Mouse (Mus musculus) midbrain, embryonic 14.5 days (tissue): ENCODE data around the gene Gm11541. TPM values are rescaled to one million over a fixed set of nuclear protein-coding genes. Genes with fewer than 3 reads are reported as not detected.

ENCODE experiments used
- ATAC-seq: fragments of 200-750 bp; cut with Nextera tagmentation; 2 replicates; pipeline ENCODE4 v1.8.0; 2017; ENCODE audit warnings: moderate number of reproducible peaks, moderate library complexity; ENCODE audit not compliant: low FRiP score, low TSS enrichment
- DNase-seq: peaks from one replicate; pipeline ENCODE4 v3.0.0-alpha.2; 2015
- H3K27ac ChIP-seq: fragments of 300-500 bp; sonication (generic); replicated peaks from 2 replicates; pipeline ENCODE4 v1.5.1; 2014; ENCODE audit warnings: mild to moderate bottlenecking, low read depth, low read length, moderate library complexity
- H3K27me3 ChIP-seq: fragments of 300-500 bp; sonication (generic); 2 replicates; pipeline ENCODE4 v1.6.1; 2014; ENCODE audit warnings: low read length, control low read depth, mixed read lengths; ENCODE audit not compliant: control insufficient read depth, insufficient read depth
- H3K36me3 ChIP-seq: fragments of 300-500 bp; sonication (generic); 2 replicates; pipeline ENCODE4 v1.6.1; 2014; ENCODE audit warnings: low read length, control low read depth; ENCODE audit not compliant: control insufficient read depth, insufficient read depth
- H3K4me1 ChIP-seq: fragments of 300-500 bp; sonication (generic); 2 replicates; pipeline ENCODE4 v1.6.1; 2014; ENCODE audit warnings: mild to moderate bottlenecking, antibody characterized with exemption, low read length, control low read depth; ENCODE audit not compliant: control insufficient read depth, insufficient read depth
- H3K4me2 ChIP-seq: fragments of 300-500 bp; sonication (generic); 2 replicates; pipeline ENCODE4 v1.6.1; 2014; ENCODE audit warnings: mild to moderate bottlenecking, low read length, moderate library complexity
- H3K4me3 ChIP-seq: fragments of 300-500 bp; sonication (generic); replicated peaks from 2 replicates; pipeline ENCODE4 v1.5.1; 2014; ENCODE audit warnings: low read depth, low read length
- H3K9ac ChIP-seq: fragments of 300-500 bp; sonication (generic); replicated peaks from 2 replicates; pipeline ENCODE4 v1.6.1; 2014; ENCODE audit warnings: mild to moderate bottlenecking, low read length, moderate library complexity
- H3K9me3 ChIP-seq: fragments of 300-500 bp; sonication (generic); 2 replicates; pipeline ENCODE4 v1.6.1; 2016; ENCODE audit warnings: low read length, control low read depth, mixed read lengths; ENCODE audit not compliant: control insufficient read depth
- WGBS: fragments of 180-500 bp; shearing (Covaris S2); extraction: QIAGEN DNeasy Blood & Tissue Kit; methylation state at CpG from one replicate; pipeline ENCODE4 v1.1.7; 2014; 5-methylcytosine and 5-hydroxymethylcytosine counted together
- polyA plus RNA-seq: library from polyadenylated mRNA; unstranded; fragments of >200 nt; fragmentation: Nextera tagmentation; extraction: Ambion mirVana; gene quantifications from 2 replicates; pipeline ENCODE4 v1.2.1, GENCODE M21; 2014

Gene Gm11541
- polyA plus RNA-seq: not detected in 2 replicates

GRCm38 (mm10) chr11:94704472-94704871 lies at the start of gene Gm11541:
Gene Gm11541 (minus strand): TSS chr11:94704499.
- no peak for ATAC-seq

DNA sequence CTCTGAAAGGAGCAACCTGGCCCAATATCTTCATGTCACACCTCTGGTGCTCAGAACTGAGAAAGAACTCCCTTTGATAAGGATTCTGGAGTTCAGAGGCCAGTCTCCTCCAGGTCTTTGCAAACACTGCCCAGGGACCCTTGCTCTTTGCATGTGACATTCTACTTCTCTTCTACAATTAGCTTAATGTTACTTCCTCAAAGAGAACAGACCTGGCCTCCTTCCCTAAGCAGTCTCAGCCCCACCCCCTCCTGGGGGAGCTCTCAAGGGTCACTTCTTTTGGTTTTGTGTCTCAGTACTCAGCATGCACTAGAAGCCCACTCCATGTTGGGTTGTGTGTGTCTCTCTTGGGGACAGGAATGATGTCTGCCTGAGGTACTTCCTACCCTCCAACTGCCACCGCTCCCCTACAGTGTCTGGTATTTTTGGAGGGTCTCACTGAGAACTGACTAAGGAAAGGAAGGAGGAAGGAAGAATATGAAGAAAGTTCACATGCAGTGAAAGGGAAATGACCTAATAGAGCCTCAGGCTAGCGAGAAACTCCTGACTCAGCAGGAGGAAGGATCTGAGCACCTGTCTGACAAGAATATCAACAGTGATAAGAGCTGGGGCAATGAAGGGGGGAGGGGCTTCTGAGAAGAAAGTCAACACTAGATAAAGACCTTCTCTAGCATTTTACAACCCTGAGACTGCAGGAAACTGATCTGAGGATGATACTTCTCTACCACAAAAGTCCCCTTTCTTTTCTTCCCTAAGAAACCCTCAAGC lies 48.8 kb upstream of the Gm11541 start:
- H3K9me3 ChIP-seq: no peaks in the 10 kb centered on the region
- no peak overlapping the region for H3K4me2 ChIP-seq
- H3K4me3 ChIP-seq: no peak overlapping the region
- no peaks in the 10 kb centered on the region for H3K36me3 ChIP-seq
- H3K9ac ChIP-seq: no peak overlapping the region
- WGBS: 76% methylated on average over 2 of the region's 2 CpGs
- no peak overlapping the region for H3K27ac ChIP-seq
- no peak for ATAC-seq
- DNase-seq: no peak
- no peaks in the 10 kb centered on the region for H3K4me1 ChIP-seq
- no peaks in the 10 kb centered on the region for H3K27me3 ChIP-seq

More at GRCm38 (mm10) chr11:94704472-94704871, at the start of gene Gm11541:
- 58% methylated on average over 5 of the region's 5 CpGs for WGBS
- no peak within 1 kb of the TSS for H3K4me3 ChIP-seq
- no peaks in the 10 kb centered on the region for H3K36me3 ChIP-seq
- H3K9ac ChIP-seq: no peak within 1 kb of the TSS
- H3K9me3 ChIP-seq: no peaks in the 10 kb centered on the region
- no peak within 1 kb of the TSS for H3K27ac ChIP-seq
- no peak within 1 kb of the TSS for H3K4me2 ChIP-seq
- no peaks in the 10 kb centered on the region for H3K4me1 ChIP-seq
- H3K27me3 ChIP-seq: no peaks in the 10 kb centered on the region
- DNase-seq: peak; percentile 45

DNA sequence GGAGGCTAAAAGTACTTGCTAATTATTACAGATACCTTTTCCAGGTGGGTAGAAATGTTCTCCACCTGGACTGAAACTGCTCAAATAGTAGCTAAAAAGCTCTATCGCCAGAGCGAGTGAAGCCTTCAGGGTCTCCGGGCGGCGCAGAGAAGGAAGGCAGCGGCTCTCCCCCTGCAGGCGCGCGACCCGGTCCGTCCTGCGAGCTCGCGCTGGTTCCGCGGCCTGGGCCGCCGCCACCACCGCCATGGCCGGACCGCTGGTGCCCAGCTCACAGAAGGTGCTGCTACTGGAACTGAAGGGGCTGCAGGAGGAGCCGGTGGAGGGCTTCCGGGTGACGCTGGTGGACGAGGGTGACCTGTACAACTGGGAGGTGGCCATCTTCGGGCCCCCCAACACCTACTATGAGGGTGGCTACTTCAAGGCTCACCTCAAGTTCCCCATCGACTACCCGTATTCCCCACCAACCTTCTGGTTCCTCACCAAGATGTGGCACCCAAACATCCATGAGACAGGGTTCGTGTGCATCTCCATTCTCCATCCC lies 37.5 kb upstream of the Gm11541 start, which contains the start of gene Cdc34b:
Gene Cdc34b, plus strand, starts transcription at position 51 of the 541 bp plus-strand sequence.
- no peak for DNase-seq
- Histone ChIP-seq H3K36me3 (no peaks in the 10 kb centered on the region), H3K4me2 (no peak within 1 kb of the TSS), H3K9ac (no peak within 1 kb of the TSS), H3K4me3 (no peak within 1 kb of the TSS), H3K4me1 (no peaks in the 10 kb centered on the region), H3K9me3 (no peaks in the 10 kb centered on the region), H3K27ac (no peak within 1 kb of the TSS), H3K27me3 (no peaks in the 10 kb centered on the region)
- no peak for ATAC-seq
- 83% methylated on average over 29 of the region's 29 CpGs for WGBS

DNA sequence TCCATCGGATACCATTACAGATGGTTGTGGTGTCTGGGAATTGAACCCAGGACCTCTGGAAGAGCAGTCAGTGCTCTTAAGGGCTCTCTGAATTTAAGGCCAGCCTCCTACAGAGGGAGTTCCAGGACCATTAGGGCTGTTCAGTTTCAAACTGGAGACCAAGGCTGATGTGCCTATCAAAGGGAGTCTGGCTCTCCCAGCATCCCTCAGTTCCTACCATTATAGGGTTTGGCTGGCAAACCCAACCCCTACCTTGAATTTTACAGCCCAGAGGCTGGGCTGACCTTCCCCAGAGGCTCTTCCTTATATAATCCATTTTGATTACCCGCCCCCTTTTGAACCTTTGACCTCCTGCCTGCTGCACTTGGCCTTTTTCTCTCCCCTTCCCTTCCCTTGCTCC lies 31.4 kb upstream of the Gm11541 start:
- no peak for ATAC-seq
- Histone ChIP-seq H3K9me3 (no peaks in the 10 kb centered on the region), H3K36me3 (no peaks in the 10 kb centered on the region), H3K27ac (no peak overlapping the region), H3K27me3 (no peaks in the 10 kb centered on the region), H3K4me3 (no peak overlapping the region), H3K9ac (no peak overlapping the region), H3K4me2 (no peak overlapping the region), H3K4me1 (no peaks in the 10 kb centered on the region)
- 68% methylated on average over 2 of the region's 2 CpGs for WGBS
- no peak for DNase-seq

DNA sequence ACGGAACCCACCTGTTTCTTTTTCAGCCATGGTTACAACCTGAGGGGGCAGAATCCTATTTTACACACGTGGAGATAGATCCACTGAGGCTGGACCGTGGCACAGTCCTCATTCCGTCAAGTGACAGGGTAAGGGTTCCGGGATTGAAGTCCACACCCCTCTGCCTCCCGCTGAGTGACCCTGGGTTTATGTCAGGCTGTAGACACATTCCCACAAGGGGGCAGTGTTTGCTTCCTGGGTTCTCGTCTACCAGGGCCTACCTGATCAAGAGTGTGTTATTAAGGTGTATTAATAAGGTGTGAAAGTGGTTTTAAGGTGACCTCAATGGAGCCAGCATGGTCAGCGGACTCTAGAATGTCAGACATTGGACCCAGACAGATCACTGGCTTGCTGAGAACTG lies 28.5 kb upstream of the Gm11541 start:
- H3K36me3 ChIP-seq: no peaks in the 10 kb centered on the region
- 45% methylated on average over 8 of the region's 8 CpGs for WGBS
- H3K9me3 ChIP-seq: no peaks in the 10 kb centered on the region
- H3K4me3 ChIP-seq: no peak overlapping the region
- H3K4me1 ChIP-seq: no peaks in the 10 kb centered on the region
- no peak for DNase-seq
- no peaks in the 10 kb centered on the region for H3K27me3 ChIP-seq
- no peak overlapping the region for H3K9ac ChIP-seq
- ATAC-seq: no peak
- no peak overlapping the region for H3K27ac ChIP-seq
- no peak overlapping the region for H3K4me2 ChIP-seq

GRCm38 (mm10) chr11:94731229-94731628 lies 26.9 kb upstream of the Gm11541 start:
- Histone ChIP-seq H3K4me3 (no peak overlapping the region), H3K36me3 (no peaks in the 10 kb centered on the region), H3K4me1 (no peaks in the 10 kb centered on the region), H3K9ac (no peak overlapping the region), H3K9me3 (no peaks in the 10 kb centered on the region), H3K27me3 (no peaks in the 10 kb centered on the region), H3K27ac (no peak overlapping the region), H3K4me2 (no peak overlapping the region)
- WGBS: 90% methylated on average over 12 of the region's 12 CpGs
- ATAC-seq (no peak), DNase-seq (no peak)

- Histone ChIP-seq H3K27me3 (no peaks in the 10 kb centered on the region), H3K9ac (no peak overlapping the region), H3K4me1 (no peaks in the 10 kb centered on the region), H3K27ac (no peak overlapping the region), H3K4me2 (no peak overlapping the region), H3K36me3 (no peaks in the 10 kb centered on the region), H3K4me3 (no peak overlapping the region), H3K9me3 (no peaks in the 10 kb centered on the region)
- 32% methylated on average over 5 of the region's 5 CpGs for WGBS
- peak; percentile 86 for DNase-seq
- no peak for ATAC-seq
Observed at GRCm38 (mm10) chr11:94730261-94730660, 26.0 kb upstream of the Gm11541 start.

DNA sequence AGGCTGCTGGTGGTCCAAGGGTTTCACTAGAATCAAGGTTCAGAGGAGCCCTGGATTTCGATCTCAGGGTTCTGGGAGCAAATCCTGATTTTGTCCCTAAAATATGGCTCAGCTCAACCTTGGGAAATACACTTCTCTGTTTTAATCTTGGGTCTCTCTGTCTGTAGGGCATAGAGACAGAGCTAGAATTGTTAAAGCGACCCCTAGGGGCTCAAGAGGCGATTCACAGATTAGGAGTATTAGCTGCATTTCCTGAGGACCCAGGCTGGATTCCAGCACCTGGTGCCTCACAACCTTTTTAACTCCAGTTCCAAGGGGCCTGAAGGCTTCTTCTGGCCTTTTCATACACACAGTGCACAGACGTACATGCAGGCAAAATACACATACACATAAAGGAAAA lies 25.3 kb upstream of the Gm11541 start:
- Histone ChIP-seq H3K4me1 (no peaks in the 10 kb centered on the region), H3K36me3 (no peaks in the 10 kb centered on the region), H3K4me3 (no peak overlapping the region), H3K4me2 (no peak overlapping the region), H3K27me3 (no peaks in the 10 kb centered on the region), H3K9me3 (no peaks in the 10 kb centered on the region), H3K9ac (no peak overlapping the region), H3K27ac (no peak overlapping the region)
- no peak for ATAC-seq
- peak; percentile 37 for DNase-seq
- 31% methylated on average over 4 of the region's 4 CpGs for WGBS

- no peaks in the 10 kb centered on the region for H3K36me3 ChIP-seq
- H3K27ac ChIP-seq: no peak overlapping the region
- no peak overlapping the region for H3K4me2 ChIP-seq
- H3K27me3 ChIP-seq: no peaks in the 10 kb centered on the region
- DNase-seq (no peak), ATAC-seq (no peak)
- H3K4me3 ChIP-seq: no peak overlapping the region
- no peak overlapping the region for H3K9ac ChIP-seq
- WGBS: 81% methylated on average over 3 of the region's 3 CpGs
- H3K9me3 ChIP-seq: no peaks in the 10 kb centered on the region
- no peaks in the 10 kb centered on the region for H3K4me1 ChIP-seq
Observed at GRCm38 (mm10) chr11:94728545-94728944, 24.2 kb upstream of the Gm11541 start.
